Mouse (Mus musculus) liver, adult 2 months (tissue): ENCODE data around the gene Aspdh.

Experiments used
- CTCF ChIP-seq: fragments of 200-500 bp; IDR thresholded peaks from 2 replicates; pipeline ENCODE4 v1.5.1; 2011; ENCODE audit warnings: low read depth, low read length, control low read depth
- POLR2A ChIP-seq: fragments of 200-500 bp; IDR thresholded peaks from 2 replicates; pipeline ENCODE4 v1.6.1; 2011; ENCODE audit warnings: low read length, control low read depth; ENCODE audit not compliant: insufficient read depth; ENCODE audit errors: extremely low read depth

- TF ChIP-seq CTCF, result no peak
- no peak for TF ChIP-seq POLR2A
These were observed 28.0 kb upstream of the Aspdh start for GRCm38 (mm10) chr7:44437188-44437587.
